Mouse (Mus musculus) right cerebral cortex, postnatal 4 days (tissue): ENCODE measurements at regions not wholly inside any gene's neighbourhood (a gene's known extent, or its start where the extent isn't known, plus 50 kb on each side); places are given as distances from the start of the nearest gene placed in this dataset.
A peak's percentile ranks its signal among the peaks of the same experiment; 100 is the strongest.
"Not testable (repeated sequence)": the region's sequence is repeated elsewhere in the genome, so short reads cannot be mapped to it uniquely, and the experiment has no call there.

Experiments
- DNase-seq: peaks from one replicate; pipeline ENCODE4 v3.0.0-alpha.2; 2022

- not testable (repeated sequence) for DNase-seq
Measured at GRCm38 (mm10) chrX:103129347-103129746, 57.1 kb downstream of the Nap1l2 start.

GRCm38 (mm10) chrX:103109181-103109580 lies 77.3 kb downstream of the Nap1l2 start:
- DNase-seq, result peak; percentile 2

- DNase-seq, result peak; percentile 1
Measured at GRCm38 (mm10) chrX:103067730-103068621, 118.5 kb downstream of the Nap1l2 start.

GRCm38 (mm10) chrX:103067107-103067506 lies 119.3 kb downstream of the Nap1l2 start:
- not testable (repeated sequence) for DNase-seq

- peak; percentile 6 for DNase-seq
Measured at GRCm38 (mm10) chrX:103026256-103027028, 98.3 kb downstream of the 1700018G05Rik start.

GRCm38 (mm10) chrX:103025495-103025894 lies 97.3 kb downstream of the 1700018G05Rik start:
- peak; percentile 2 for DNase-seq

- not testable (repeated sequence) for DNase-seq
Measured at GRCm38 (mm10) chrX:103013425-103014057, 85.4 kb downstream of the 1700018G05Rik start.

GRCm38 (mm10) chrX:103012298-103013243 lies 84.4 kb downstream of the 1700018G05Rik start:
- DNase-seq, result not testable (repeated sequence)

- not testable (repeated sequence) for DNase-seq
Measured at GRCm38 (mm10) chrX:102993956-102994355, 65.8 kb downstream of the 1700018G05Rik start.
